Mouse (Mus musculus) kidney, embryonic 14.5 days (tissue): Measurements from ENCODE around the gene Ap3m1. TPM values are rescaled to one million over a fixed set of nuclear protein-coding genes. Genes with fewer than 3 reads are reported as not detected.

Experiments
- ATAC-seq: fragments of 200-750 bp; cut with Nextera tagmentation; 2 replicates; pipeline ENCODE4 v1.8.0; 2017; ENCODE audit warnings: moderate number of reproducible peaks, mild to moderate bottlenecking, moderate TSS enrichment, moderate library complexity; ENCODE audit not compliant: low FRiP score, low TSS enrichment
- H3K27ac ChIP-seq: fragments of 300-500 bp; sonication (generic); 2 replicates; pipeline ENCODE4 v1.5.1; 2014; ENCODE audit warnings: low read depth, mild to moderate bottlenecking, low read length, moderate library complexity, mixed read lengths
- H3K27me3 ChIP-seq: fragments of 300-500 bp; sonication (generic); 2 replicates; pipeline ENCODE4 v1.6.1; 2014; ENCODE audit warnings: mild to moderate bottlenecking, low read length; ENCODE audit not compliant: control insufficient read depth, insufficient read depth
- H3K36me3 ChIP-seq: fragments of 300-500 bp; sonication (generic); 2 replicates; pipeline ENCODE4 v1.6.1; 2014; ENCODE audit warnings: low read length, mixed read lengths; ENCODE audit not compliant: control insufficient read depth, insufficient read depth
- H3K4me1 ChIP-seq: fragments of 300-500 bp; sonication (generic); 2 replicates; pipeline ENCODE4 v1.6.1; 2014; ENCODE audit warnings: low read length, mixed read lengths; ENCODE audit not compliant: control insufficient read depth, insufficient read depth
- H3K4me2 ChIP-seq: fragments of 300-500 bp; sonication (generic); replicated peaks from 2 replicates; pipeline ENCODE4 v1.6.1; 2014; ENCODE audit warnings: low read depth, mild to moderate bottlenecking, low read length
- H3K4me3 ChIP-seq: fragments of 300-500 bp; sonication (generic); 2 replicates; pipeline ENCODE4 v1.5.1; 2014; ENCODE audit warnings: mild to moderate bottlenecking, low read length
- H3K9ac ChIP-seq: fragments of 300-500 bp; sonication (generic); 2 replicates; pipeline ENCODE4 v1.6.1; 2014; ENCODE audit warnings: low read depth, mild to moderate bottlenecking, low read length, moderate library complexity
- H3K9me3 ChIP-seq: fragments of 300-500 bp; sonication (generic); 2 replicates; pipeline ENCODE4 v1.6.1; 2016; ENCODE audit warnings: low read length; ENCODE audit not compliant: control insufficient read depth
- WGBS: fragments of 180-500 bp; shearing (Covaris S2); extraction: QIAGEN DNeasy Blood & Tissue Kit; methylation state at CpG from one replicate; pipeline ENCODE4 v1.1.7; 2014; 5-methylcytosine and 5-hydroxymethylcytosine counted together
- polyA plus RNA-seq: library from polyadenylated mRNA; unstranded; fragments of >200 nt; fragmentation: Nextera tagmentation; extraction: Ambion mirVana; gene quantifications from 2 replicates; pipeline ENCODE4 v1.2.1, GENCODE M21; 2014

The Ap3m1 gene
- polyA plus RNA-seq, 1 experiment from 2014 or later, result 89.8 TPM

DNA sequence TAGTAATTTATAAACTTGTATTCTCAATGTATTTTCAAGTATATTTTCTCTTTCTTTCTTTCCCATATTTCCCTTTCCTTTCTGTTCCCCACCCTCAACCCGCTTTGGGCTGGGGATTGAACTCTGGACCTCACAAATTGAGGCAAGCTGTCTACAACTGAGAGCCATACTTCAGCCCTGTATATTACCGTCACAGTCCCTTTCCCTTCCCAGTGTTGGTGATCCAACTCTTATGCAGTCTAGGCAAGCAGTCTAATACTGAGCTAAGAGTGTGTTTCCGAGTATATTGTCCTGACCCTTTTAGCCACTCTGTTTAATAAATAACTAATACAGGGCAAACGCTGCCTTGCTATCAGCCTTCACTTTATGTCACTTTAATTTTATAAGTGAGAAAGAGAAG is 52.7 kb downstream of the Ap3m1 start:
- no peak overlapping the region for H3K9ac ChIP-seq
- peaks cover 8% of the 10 kb centered on the region; the same call in 1 of the 2 replicates for H3K36me3 ChIP-seq
- no peak overlapping the region for H3K27ac ChIP-seq
- no peaks in the 10 kb centered on the region for H3K4me1 ChIP-seq
- no peak overlapping the region for H3K4me2 ChIP-seq
- H3K4me3 ChIP-seq, result no peak overlapping the region
- no peak for ATAC-seq
- 67% methylated on average over 4 of the region's 4 CpGs for WGBS
- H3K27me3 ChIP-seq, result no peaks in the 10 kb centered on the region
- no peaks in the 10 kb centered on the region for H3K9me3 ChIP-seq

DNA sequence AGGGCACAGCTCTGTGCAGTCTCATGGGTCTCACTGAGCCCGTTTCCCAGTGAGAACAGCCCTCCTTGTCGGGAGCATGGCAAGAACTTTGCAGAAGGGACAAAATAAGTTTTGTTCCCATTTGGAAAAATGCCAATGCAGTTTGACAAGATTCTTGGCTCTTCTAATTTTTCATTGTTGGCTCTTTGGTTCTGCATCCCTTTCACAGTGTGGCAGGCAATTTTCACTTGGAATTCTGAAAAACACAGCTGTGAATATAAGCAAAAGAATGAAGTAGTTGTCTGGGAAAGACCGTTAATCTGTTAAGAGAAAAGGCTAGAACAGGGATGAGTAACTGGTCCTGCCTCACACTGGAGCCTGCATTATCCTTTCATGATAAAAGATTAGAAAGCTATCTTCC is 54.8 kb downstream of the Ap3m1 start:
- WGBS, result 73% methylated on average over 3 of the region's 3 CpGs
- Histone ChIP-seq H3K4me1 (no peaks in the 10 kb centered on the region), H3K27ac (no peak overlapping the region), H3K36me3 (peaks cover 4% of the 10 kb centered on the region; the same call in 1 of the 2 replicates), H3K9me3 (no peaks in the 10 kb centered on the region), H3K9ac (no peak overlapping the region), H3K4me2 (no peak overlapping the region), H3K27me3 (no peaks in the 10 kb centered on the region), H3K4me3 (no peak overlapping the region)
- ATAC-seq, result no peak

DNA sequence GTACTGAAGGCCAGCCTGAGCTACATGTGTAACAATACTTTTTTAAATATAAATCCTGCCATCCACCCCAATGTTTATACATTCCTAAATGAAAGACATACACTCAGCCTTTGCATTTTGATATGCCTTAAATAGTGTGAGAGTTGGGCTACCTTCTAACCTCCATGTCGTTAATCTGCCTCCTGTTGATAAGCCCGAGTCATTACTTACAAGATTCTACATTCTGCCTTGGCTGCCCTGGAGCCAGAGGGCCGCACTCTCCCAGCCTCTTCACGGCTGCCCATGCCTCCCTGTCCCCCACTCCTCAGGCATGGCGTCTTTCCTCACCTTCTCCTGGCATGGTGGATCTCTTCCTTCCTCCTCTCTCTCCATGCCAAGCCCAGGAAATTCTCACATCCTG is 55.9 kb downstream of the Ap3m1 start:
- ATAC-seq, result no peak

DNA sequence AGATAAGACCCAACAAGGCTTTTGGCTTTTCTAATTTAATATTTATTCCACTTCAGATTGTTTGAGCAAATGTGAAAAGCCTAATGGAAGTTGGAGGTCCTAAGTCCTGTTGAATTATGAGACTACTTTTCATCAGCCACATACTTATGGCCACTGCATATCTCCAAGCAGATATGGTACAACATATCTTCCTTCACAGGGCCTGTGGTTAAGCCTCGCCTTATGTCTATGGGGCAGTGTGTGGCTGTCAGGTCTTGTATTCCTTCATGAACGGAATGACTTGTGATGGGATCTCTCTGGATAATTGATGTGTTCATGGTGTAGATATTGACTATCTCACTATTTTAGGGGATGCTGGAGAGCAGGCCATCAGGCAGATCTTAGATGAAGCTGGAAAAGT is 56.8 kb downstream of the Ap3m1 start:
- Histone ChIP-seq H3K9ac (no peak overlapping the region), H3K27me3 (no peaks in the 10 kb centered on the region), H3K4me1 (no peaks in the 10 kb centered on the region), H3K4me3 (no peak overlapping the region), H3K36me3 (no peaks in the 10 kb centered on the region; the same call in 1 of the 2 replicates), H3K9me3 (no peaks in the 10 kb centered on the region), H3K27ac (no peak overlapping the region), H3K4me2 (no peak overlapping the region)
- 96% methylated on average over 2 of the region's 2 CpGs for WGBS
- no peak for ATAC-seq

More for the DNA sequence above, 55.9 kb downstream of the Ap3m1 start:
- Histone ChIP-seq H3K27ac (no peak overlapping the region), H3K9ac (no peak overlapping the region), H3K4me1 (no peaks in the 10 kb centered on the region), H3K27me3 (no peaks in the 10 kb centered on the region), H3K9me3 (no peaks in the 10 kb centered on the region), H3K36me3 (no peaks in the 10 kb centered on the region; the same call in 1 of the 2 replicates), H3K4me2 (no peak overlapping the region), H3K4me3 (no peak overlapping the region)
- WGBS, result 62% methylated on average over 5 of the region's 5 CpGs

DNA sequence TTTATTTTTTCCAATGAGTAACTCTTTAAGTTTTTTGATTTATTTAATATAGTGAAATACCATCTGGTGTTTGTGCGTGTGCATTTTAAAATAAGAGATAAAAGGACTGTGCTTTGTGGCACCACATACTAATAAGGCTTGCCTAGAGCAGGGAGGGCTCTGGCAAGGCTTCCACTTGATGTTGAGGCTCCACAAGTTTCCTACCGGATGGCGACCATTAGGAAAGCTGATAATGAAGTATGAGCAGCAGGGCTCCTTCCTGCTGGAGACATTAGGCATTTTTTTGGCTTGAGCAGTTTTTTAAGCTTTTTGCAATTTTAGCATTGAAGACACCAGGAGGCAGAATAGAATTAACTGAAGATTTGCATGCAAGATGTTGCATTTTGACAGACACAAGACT is 57.8 kb downstream of the Ap3m1 start:
- ATAC-seq, result no peak
- Histone ChIP-seq H3K27ac (no peak overlapping the region), H3K27me3 (no peaks in the 10 kb centered on the region), H3K36me3 (no peaks in the 10 kb centered on the region; the same call in 1 of the 2 replicates), H3K4me1 (no peaks in the 10 kb centered on the region), H3K9me3 (no peaks in the 10 kb centered on the region), H3K4me2 (no peak overlapping the region), H3K9ac (no peak overlapping the region), H3K4me3 (no peak overlapping the region)
- 82% methylated on average over 3 of the region's 3 CpGs for WGBS

DNA sequence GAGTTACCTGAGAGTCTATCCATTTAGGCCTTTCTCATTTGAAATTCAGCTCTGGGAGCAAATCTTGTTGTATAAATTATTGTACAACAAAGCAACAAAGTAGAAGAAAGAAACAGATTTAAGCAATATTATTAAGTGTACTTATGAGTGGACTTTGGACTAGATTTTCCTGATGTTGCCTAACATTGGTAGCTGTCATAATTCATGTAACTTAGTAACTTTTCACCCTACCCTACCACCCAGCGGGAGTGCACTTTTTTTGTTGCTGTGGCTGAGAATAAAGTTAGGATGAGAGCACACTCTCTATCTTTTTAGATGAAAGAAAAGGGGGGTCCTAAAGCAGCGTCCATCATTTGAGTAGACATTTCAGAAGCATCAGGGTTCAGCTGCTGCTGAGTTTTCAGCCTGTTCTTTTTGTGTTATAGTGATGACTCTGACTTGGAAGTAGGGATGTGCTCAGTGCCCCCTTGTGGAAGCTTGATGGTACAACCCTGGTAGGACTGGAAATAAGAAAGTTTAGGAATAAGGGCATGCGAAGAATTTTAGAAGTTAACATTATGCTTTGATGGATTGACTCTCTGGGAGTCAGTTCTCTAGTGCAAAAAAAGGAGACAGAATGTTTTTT is 59.1 kb downstream of the Ap3m1 start:
- WGBS, result 45% methylated on average over 3 of the region's 3 CpGs
- Histone ChIP-seq H3K36me3 (no peaks in the 10 kb centered on the region; the same call in 1 of the 2 replicates), H3K4me3 (no peak overlapping the region), H3K27ac (no peak overlapping the region), H3K9ac (no peak overlapping the region), H3K27me3 (no peaks in the 10 kb centered on the region), H3K4me2 (no peak overlapping the region), H3K9me3 (no peaks in the 10 kb centered on the region), H3K4me1 (no peaks in the 10 kb centered on the region)
- ATAC-seq, result no peak

DNA sequence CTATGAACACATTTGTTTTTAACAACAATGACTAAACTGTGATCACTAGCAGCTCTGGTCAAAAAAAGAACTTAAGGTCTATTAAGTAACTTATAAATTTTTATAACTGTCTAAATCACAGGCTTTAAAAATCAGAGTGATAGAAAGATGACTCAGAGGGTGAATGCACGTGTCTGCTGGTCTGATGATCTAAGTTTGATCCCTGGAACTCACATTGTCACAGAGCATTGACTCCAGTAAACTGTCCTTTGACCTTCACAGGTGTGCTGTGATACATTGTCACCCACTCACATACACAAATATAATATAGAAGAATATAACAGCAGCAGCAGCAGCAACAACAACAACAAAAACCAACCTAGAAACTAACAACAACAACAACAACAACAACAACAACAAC is 60.8 kb downstream of the Ap3m1 start:
- no peaks in the 10 kb centered on the region for H3K27me3 ChIP-seq
- peaks cover 6% of the 10 kb centered on the region for H3K36me3 ChIP-seq
- H3K9me3 ChIP-seq, result no peaks in the 10 kb centered on the region
- no peaks in the 10 kb centered on the region for H3K4me1 ChIP-seq
- H3K9ac ChIP-seq, result no peak overlapping the region
- H3K4me2 ChIP-seq, result no peak overlapping the region
- 74% methylated on average over 1 of the region's 1 CpGs for WGBS
- no peak overlapping the region for H3K27ac ChIP-seq
- H3K4me3 ChIP-seq, result no peak overlapping the region
- no peak for ATAC-seq

DNA sequence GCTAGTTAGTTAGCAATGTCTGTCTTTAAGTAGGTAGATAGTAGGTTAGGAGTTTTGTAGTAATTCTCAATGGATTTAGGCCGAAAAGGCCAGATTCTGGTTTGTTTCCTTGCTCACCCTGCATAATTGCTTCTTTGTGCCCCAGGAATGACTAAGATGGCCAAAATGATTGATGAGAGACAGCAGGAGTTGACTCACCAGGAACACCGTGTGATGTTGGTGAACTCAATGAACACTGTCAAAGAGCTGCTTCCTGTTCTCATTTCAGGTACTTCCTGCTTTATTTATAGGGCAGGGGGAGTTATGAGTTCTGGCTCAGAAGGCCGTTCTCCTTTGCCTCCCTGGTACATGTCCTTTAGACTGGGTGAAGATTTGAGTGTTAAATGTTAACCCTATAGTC is 66.8 kb downstream of the Ap3m1 start:
- H3K36me3 ChIP-seq, result peaks cover 6% of the 10 kb centered on the region
- no peak overlapping the region for H3K9ac ChIP-seq
- H3K27me3 ChIP-seq, result no peaks in the 10 kb centered on the region
- H3K4me1 ChIP-seq, result no peaks in the 10 kb centered on the region
- H3K27ac ChIP-seq, result no peak overlapping the region
- H3K9me3 ChIP-seq, result no peaks in the 10 kb centered on the region
- H3K4me2 ChIP-seq, result no peak overlapping the region
- 38% methylated on average over 3 of the region's 3 CpGs for WGBS
- no peak for ATAC-seq
- no peak overlapping the region for H3K4me3 ChIP-seq

DNA sequence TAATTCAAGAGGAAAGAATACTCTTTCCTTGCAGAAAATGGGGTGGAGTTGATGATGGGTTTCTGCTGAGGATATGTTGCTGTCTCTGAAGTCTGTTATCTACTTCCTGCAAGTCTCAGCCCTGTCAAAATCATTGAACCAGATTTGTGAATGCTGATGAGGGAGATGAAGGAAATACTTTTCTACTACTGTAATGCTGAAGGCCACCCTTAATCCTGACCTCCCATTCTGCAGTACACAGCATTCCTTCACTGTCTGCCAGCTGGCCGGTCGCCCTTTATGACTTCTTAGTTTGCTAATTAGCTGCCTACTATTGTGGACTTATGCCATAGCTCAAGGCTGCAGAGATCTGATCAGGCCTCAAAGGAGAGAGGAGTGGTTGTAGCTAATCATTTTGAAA is 68.5 kb downstream of the Ap3m1 start:
- H3K4me2 ChIP-seq, result no peak overlapping the region
- no peak overlapping the region for H3K27ac ChIP-seq
- no peak overlapping the region for H3K4me3 ChIP-seq
- WGBS, result 67% methylated on average over 2 of the region's 2 CpGs
- no peak overlapping the region for H3K9ac ChIP-seq
- no peaks in the 10 kb centered on the region for H3K27me3 ChIP-seq
- no peak for ATAC-seq
- H3K36me3 ChIP-seq, result peaks cover 6% of the 10 kb centered on the region
- no peaks in the 10 kb centered on the region for H3K4me1 ChIP-seq
- H3K9me3 ChIP-seq, result no peaks in the 10 kb centered on the region
